Mouse (Mus musculus) testis, adult 2 months (tissue): ENCODE measurements around the gene Dffa.

Experiments used
- CTCF ChIP-seq: fragments of 200-500 bp; IDR thresholded peaks from 2 replicates; pipeline ENCODE4 v1.5.1; 2012; ENCODE audit warnings: low read depth, mild to moderate bottlenecking, inconsistent platforms, low read length, moderate library complexity; ENCODE audit not compliant: control insufficient read depth, insufficient read depth, insufficient replicate concordance
- POLR2A ChIP-seq: fragments of 200-500 bp; IDR thresholded peaks from 2 replicates; pipeline ENCODE4 v1.6.1; 2012; ENCODE audit warnings: low read depth, mild to moderate bottlenecking, inconsistent platforms, low read length, moderate library complexity; ENCODE audit not compliant: control insufficient read depth

- TF ChIP-seq CTCF (no peak), POLR2A (no peak)
Measured at GRCm38 (mm10) chr4:149097956-149098355, 6.0 kb upstream of the Dffa start.
